Mouse (Mus musculus): ENCODE data around the gene Slc31a2.
A peak's percentile ranks its signal among the peaks of the same experiment; 100 is the strongest.

Slc31a2 gene

DNA sequence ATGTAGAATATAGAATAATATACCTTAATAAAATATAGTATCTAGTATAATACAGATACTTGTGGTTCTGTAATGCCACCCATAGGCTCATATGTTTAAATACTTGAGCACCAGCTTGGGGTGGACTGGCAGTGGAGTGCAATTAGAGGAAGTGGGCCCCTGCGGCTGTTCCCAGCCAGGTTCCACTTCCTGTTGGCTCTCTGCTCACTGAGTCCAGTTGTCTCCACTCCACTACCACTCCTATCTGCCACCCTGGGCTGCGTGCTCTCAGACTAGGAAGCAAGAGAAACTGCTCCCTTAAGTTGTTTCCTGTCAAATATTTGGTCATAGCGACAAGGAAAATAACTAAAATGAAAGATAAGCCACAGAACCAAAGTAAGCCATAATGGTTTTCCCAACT is 60.3 kb downstream of the Slc31a2 start:
- no peak for DNase-seq

DNA sequence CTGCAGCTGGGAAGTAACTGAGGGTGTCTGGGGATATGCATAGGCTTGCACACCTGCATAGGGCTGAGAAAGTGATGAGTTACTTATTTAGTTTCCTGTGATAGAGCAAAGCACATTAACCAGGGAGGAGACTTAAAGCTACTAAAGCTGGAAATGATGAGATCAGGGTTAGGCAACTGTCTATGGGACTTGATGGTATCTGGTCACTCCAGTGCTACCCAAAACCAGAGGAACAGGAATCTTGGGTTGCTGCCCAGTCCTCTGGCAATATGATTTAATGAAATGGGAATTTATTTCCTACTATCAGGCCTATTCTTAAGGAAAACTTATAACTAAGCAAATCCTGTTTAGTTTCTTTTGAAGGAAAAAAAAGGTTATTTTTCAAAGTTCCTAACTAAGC is 63.7 kb downstream of the Slc31a2 start:
- DNase-seq: no peak

DNA sequence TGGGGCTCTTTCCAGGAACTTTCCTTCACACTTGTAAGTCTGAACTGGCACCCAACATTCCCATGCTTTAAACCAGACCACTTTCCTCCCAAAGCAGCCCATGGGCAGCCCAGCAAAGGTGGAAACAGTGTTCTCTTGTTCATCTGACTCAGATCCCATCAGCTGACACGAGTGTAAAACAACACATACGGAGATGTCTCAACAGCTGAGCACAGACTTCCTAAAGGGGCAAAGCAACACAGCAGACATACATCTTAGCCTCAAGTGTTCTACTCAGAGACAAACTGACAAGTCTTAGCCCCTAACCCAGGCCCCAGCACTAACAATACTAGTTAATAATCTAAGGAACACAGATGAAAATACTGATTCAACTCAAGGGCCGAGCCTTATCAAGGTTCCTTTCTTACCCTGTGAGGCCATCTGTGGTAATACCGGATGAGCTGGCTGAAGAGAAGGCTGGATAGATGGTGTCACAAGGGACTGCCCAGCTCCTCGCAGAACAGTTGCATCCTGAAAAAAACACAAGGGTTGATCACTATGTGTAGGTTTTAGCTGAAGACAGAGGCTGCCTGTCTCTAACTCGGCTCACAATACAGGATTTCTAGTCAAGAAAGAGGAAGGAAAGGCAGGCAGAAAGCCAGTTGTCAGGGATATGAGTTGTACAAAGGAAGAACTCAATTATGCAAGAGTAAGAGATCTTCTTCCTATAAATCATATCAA is 66.7 kb downstream of the Slc31a2 start:
- no peak for DNase-seq

DNA sequence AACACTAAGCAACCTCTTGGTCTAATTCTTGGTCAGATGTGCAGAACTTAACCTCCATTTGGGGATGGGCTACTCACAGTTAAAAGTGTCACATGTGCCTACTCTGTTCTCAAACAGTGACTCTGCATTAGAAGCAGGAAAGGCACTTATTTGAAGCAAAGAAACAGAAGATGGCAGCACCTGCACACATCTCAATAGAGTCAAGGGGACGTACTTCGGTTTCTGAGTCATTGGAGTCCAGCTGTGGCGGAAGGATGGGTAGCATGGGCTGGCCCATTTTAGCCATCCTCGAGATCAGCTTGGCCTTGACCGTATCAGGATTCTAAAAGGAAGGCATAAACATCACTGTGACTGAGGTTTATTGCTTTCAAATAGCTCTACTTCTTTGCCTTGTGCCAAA is 69.6 kb downstream of the Slc31a2 start:
- DNase-seq: no peak

DNA sequence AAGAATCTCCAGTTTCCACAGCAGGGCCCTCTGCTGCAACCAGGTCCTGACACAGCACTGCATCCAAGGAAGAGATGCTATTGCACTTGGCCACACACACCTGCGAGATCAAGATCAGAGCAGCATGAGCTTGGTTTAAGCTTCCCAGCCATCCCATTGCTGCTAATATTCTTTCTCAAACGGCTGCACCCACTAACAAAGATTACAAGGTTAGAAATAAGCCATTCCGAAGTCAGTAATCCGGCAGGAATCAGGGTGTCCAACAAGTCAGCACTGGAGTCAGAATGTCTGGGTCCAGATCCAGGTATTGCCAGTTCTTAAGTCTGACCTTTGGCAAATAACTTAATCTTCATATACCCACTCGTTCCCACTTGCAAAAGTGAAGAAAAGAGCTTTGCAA is 76.2 kb downstream of the Slc31a2 start:
- no peak for DNase-seq

DNA sequence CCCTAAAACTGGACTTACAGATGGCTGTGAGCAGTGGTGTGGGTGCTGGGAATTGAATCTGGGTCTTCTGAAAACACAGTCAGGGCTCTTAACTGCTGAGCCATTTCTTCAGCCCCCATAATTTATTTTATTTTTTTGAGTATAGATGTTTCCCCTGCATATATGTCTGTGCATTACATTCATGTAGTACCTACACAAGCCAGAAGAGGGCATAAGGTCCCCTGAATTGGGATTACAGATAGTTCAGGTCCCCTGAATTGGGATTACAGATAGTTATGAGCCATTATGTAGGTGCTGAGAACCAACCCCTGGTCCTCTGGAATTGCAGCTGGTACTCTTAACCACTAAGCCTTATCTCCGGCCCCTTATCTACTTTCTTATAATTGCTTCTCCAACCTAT is 81.6 kb downstream of the Slc31a2 start:
- peak; percentile 33 for DNase-seq

DNA sequence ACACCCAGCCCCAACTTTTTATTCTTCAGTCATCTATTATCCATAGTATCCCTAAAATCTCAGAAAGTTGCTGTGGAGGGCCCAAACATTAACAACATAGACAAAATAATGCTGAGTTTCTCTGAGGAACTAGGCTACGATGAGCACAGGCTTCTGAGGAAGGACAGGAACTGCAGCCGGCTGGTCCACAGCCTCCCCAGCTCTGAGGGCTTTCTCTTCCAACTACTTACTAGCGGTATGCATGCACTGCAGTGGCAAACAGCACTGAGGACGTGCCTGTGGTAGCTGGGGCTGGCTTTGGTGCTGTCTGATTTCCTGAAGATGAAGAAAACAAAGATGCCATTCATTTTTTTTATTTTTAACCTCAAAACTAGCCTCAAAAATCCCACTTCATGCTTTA is 83.5 kb downstream of the Slc31a2 start:
- DNase-seq: no peak

DNA sequence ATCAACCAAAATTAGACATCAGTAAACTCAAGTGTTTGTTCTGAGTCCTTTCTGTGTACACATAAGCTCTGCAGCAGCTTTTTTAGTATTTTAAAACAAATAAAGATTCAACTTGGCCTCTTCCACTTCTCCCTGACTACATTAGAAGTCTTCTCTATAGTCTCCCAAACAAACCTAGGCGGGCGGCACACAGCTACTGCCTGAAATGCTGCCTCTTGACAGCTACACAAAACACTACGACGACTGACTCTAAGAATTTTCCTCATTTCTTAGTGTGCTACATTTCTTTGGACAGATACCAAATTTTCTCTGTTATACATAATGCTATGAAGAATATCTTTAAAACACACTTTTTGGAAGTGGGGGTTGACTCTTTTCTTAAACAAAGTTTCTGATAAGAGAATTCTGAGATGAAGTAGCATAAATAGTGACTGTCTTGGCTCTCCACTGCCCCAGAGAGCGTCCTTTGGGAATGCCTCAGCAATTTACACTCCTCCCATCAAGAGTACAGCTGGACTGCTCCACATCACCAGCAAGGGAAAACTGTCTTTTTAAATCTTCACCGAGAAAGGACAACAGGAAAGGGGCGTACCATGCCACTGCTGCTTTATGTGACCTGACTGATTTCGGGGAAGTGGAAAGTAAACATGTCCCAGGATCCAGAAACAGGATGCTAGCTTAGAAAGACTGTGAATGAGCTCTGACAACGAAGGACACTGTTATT is 85.4 kb downstream of the Slc31a2 start:
- no peak for DNase-seq

Measured in cerebellum, adult 9-10 months (tissue).